Mouse (Mus musculus) cerebellum, postnatal 10 days (tissue): Measurements from ENCODE around the gene H2-DMb2.
"Not testable (repeated sequence)": the region's sequence is repeated elsewhere in the genome, so short reads cannot be mapped to it uniquely, and the experiment has no call there.

Experiments used
- DNase-seq, 2 experiments: peaks; one replicate each; pipeline ENCODE4 v3.0.0; 2021; ENCODE audit warnings: mixed read lengths in 2 of 2

Gene H2-DMb2

DNA sequence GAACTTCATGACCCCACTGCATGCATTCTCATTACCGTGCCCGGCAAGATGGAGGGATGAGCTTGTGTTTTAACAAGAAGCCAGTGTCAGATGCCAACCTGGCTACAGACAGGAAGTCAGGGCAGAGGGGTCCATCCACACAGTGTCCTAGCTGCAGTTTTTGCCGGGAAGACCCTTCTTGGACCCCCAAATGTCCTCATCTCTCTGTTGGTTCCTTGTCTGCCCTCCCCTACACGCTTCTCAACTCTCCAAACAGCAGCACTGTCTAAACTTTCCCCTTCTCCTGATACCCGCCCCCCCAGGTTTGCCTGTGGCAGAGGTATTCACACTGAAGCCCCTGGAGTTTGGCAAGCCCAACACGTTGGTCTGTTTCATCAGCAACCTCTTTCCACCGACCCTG is 5.5 kb upstream of the H2-DMb2 start:
- no peak for DNase-seq

GRCm38 (mm10) chr17:34138655-34139054 is 4.5 kb upstream of the H2-DMb2 start:
- DNase-seq: no peak

GRCm38 (mm10) chr17:34139416-34139815 is 3.7 kb upstream of the H2-DMb2 start:
- DNase-seq: no peak

DNA sequence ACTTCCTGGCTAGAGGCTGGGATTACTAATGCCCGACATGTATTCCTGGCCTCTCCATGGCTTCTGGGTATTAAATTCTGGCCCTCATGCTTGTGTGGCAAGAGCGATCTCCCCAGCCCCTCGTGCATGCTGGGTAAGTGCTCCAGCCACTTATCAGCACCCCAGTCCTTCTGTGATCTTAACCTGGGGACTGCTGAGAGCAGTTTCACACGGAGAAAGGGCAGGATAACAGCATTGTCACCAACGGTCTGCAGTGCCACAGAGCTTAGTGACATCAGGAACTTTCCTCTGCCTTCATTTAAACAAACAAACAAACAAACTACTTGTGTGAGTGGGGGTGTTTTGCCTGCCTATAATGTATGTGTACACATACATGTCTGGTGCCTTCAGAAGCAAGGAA is 2.9 kb upstream of the H2-DMb2 start:
- no peak for DNase-seq

DNA sequence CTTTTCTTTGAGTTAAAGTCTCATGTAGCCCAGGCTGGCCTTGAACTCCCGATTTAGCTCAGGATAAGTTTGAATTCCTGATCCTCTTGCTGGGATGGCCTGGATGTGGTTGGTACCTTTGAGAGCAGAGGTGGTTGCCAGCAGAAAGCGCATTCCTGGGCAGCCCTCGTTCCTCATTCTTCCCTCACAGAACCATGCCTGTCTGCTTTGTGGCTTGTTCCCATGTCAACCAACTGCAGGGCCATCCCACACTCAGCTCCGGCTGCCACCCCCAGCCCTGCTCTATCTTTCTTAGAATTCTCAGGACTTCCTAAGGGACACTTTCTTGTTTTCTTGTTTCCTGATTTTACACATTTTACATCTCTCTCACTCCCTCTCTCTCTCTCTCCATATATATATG is 1.7 kb upstream of the H2-DMb2 start:
- no peak for DNase-seq

DNA sequence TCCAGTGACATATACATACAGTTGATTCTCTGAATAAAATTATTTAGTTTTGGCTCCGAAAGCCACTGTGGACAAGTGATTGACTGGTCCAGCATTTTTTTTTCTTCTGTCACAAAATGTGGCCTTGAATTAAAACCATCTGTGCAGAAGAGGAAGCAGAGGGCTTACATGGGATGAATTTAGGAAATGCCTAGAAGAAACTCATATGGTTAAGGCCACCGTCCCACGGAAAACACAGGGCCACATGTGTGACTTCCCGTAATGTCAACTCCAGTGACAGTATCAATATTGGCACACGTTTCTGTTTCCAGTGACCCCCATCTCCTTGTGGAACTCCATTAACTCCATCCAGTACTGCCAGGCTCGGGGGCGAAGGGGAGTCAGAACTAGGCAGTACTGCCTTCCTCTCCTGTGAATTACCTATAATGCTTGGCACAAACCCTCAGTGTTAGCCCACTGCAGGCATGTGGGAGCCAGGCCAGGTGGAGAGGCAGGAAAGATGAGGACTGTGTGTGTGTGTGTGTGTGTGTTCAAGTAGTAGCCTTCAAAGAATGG is 574 bp upstream of the H2-DMb2 start:
- no peak for DNase-seq

DNA sequence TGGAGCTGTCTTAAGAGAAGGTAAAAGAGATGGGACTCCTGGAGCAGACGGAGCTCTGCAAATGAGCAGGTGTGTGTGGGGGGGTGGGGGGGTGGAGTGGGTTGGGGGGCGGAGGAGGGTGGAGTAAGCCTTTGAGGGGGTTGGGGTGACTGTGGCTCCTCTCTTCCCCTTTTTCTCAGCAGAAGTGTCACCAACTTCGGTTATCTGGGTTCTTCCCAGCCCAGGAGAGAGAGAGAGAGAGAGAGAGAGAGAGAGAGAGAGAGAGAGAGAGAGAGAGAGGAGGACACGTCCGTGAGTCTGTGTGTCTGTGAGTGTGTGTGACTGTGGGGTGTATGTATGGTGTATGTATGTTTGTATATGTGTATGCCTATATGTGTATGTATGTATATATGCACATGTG is 354 bp downstream of the H2-DMb2 start:
- no peak for DNase-seq

DNA sequence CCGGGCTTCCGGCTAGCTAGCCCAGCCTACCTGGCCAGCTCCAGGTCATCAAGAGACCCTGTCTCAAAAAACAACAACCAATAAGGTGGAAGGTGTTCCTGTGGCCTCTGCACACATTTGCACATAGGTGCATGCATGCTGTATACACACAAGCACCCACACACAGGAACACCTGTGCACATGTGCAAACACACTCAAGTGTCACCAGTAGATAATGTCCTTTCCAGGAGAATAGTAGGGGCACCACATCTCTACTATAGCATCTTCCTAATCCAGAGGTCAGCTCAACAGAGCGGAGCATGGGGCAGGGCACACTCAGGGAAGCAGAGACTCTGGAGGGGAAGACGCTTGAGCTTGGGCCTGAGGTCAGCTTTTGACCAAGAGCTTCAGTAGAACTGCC is 1.1 kb downstream of the H2-DMb2 start:
- DNase-seq: not testable (repeated sequence)

- no peak for DNase-seq
Observed at GRCm38 (mm10) chr17:34144960-34145371, 1.9 kb downstream of the H2-DMb2 start.

DNA sequence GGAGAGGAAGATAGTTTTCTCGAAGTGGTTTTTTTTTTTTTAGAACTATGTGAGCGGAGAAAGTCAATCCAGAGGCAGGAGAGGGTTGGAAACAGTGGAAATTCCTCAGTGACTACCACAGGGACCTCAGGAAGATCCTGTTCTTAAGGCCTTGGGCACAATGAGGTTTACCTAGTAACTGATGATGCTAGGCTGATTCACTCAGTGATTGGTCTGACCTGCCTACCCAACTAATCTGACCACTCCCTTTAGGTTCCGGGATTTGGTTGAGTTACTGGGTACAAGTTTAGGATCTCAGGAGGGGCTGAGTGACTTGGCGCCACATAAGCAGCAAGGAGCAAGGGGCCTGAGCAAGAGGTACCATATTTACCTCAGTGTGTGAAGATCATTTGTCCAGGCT is 9.8 kb downstream of the H2-DMb2 start, which contains the start of gene H2-DMb1:
H2-DMb1 (plus strand) TSS at position 150 of the 400 bp plus-strand sequence.
- DNase-seq: peak; percentile 48 to 62

DNA sequence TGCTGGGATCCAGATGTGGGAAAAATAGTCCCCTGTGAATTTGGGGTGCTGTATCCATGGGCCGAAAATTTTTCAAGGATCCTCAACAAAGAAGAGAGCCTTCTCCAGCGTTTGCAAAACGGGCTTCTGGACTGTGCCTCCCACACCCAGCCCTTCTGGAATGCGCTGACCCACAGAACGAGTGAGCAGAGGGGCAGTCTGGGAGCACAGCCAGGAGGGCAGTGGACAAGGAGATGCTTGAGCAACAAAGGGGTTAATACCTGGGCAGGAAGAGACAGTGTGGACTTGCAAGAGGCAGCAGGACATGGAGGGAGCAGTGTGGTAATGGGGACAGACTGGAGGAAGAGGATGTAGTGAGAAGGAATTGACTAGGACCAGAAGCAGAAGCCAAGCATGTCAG is 12.4 kb downstream of the H2-DMb2 start:
- DNase-seq: no peak

DNA sequence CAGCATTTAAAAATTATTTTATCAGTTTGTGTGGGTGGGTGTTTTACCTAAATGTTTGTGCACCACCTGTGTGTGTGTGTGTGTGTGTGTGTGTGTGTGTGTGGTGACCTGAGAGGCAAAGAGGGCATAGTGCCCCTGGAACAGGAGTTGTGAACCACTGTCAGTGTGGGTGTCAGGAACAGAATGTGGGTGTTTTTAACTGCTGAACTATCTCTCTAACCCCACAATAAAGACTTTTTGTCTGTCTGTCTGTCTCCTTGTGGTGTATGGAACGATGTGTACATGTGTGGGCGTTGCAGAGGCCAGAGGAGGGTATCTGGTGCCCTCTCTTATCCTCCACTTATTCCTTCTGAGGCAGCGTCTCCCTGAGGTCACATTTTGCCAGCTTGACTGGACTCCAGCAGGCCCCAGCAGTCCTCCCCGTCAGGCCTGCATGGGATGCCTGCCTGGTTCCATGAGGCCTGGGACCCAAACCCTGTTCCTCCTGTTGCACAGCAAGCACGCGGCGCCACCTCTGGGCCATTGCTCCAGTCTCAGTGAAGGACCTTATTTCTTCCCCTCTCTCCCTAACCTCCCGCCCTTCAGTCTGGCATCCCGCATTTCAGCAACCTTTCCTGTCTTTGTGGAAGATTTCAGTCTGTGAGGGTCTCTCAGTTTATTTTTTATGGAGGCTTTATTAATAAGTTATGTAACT is 21.2 kb downstream of the H2-DMb2 start:
- peak in 1 of 2 experiments; percentile 32 for DNase-seq

DNA sequence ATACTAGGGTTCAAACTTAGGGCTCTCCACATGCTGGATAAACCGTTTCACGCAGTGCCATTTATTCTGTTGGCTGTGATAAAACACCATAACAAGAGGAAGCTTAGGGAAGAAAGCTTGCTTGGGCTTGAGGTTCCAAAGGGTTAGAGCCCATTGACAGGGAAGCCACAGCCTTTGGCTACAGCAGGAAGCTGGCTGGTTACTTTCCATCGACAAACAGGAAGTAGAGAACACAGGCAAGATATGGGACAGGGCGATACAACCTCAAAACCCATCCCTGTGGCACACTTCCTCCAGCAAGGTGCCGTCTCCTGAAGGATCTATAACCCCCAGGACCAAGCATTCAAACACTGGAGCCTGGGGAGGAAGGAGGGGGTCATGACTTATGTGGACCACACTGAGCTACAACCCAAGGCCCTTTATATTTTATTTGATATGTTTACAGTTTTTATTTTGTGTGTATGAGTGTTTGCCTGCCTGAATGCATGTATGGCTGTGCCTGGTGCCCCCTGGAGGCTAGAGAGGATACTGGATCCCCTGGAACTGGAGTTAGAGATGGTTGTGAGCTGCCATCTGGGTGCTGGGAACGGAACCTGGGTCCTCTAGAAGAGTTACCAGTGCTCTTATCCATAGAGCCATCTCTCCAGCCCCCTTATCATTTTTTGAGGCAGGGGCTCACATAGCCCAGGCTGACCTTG is 22.1 kb downstream of the H2-DMb2 start:
- DNase-seq: no peak

- peak; percentile 69 to 74 for DNase-seq
Observed at GRCm38 (mm10) chr17:34169279-34169678, 26.2 kb downstream of the H2-DMb2 start.

DNA sequence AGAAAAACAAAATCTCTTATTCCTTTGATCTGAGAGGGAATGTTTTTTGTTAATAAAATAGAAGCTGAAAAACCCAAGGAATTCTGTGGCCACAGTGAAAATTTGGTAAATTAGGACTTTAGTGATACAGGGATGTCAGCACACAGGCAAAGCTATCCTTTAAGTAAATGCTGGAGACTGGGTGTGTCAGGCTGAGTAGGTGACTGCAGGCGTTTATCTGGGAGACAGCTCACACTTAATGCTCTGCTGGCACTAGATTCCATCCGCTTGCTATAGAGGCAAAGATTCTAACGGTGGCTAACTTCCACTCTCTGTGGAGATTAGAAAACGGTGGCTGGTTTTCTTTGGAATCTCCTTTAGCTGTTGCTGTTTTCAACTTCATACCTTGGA is 27.4 kb downstream of the H2-DMb2 start:
- no peak for DNase-seq

GRCm38 (mm10) chr17:34170877-34171498 is 27.9 kb downstream of the H2-DMb2 start:
- peak; percentile 86 to 91 for DNase-seq

GRCm38 (mm10) chr17:34172528-34172927 is 29.4 kb downstream of the H2-DMb2 start:
- no peak for DNase-seq

DNA sequence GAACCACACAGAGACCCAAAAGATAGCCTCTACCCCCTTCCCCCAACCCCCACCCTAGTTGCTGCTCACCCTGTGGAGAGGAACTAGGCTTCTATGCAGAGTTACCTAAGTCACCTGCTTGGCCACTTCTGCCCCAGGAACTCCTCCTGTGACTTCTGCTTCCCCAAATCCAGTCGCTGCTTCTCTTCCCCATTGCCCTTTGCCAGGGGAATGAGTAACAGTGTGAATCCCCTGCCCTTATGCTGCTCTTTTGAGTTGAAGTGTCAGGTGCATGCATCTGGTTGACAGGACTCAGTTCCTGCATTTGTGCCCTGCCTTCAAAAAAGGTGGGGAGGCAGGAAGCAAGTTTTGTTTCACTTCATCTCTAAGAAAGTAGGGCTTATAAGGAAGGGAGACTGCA is 31.0 kb downstream of the H2-DMb2 start:
- DNase-seq: no peak

DNA sequence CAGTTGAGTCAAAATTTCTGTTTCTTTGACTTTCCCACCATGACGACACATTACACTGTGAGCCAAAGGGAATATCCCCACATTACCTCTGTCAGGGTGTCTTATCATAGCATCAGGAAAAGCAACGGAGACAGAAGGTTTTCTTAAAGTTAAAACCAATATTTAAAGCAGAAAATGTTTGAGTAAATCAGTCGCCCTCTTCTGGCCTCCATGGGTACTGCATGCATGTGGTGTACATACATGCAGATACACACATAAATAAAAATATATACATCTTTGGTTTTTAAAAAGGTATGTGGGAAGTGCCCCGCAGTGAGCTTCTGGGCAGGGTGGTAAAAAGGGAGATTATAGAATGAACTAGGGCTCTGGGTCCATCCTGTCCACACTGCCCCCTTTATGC is 34.1 kb downstream of the H2-DMb2 start:
- no peak for DNase-seq

DNA sequence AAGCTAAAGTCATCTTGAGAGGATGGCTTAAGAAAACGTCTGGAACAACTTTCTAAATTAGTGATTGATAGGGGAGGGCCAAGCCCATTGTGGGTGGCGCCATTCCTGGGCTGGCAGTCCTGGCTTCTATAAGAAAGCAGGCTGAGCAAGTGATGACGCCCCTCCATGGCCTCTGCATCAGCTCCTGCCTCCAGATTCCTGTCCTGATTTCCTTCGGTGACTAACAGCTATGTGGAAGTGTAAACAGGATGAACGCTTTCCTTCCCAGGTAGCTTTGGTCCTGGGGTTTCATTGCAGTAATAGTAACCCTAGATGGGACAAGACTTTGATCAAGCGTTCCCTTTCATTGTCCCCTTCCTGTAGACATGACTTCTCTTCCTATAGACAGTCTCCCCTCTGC is 35.9 kb downstream of the H2-DMb2 start:
- DNase-seq: no peak

GRCm38 (mm10) chr17:34179913-34180859 is 37.1 kb downstream of the H2-DMb2 start:
- no peak for DNase-seq

DNA sequence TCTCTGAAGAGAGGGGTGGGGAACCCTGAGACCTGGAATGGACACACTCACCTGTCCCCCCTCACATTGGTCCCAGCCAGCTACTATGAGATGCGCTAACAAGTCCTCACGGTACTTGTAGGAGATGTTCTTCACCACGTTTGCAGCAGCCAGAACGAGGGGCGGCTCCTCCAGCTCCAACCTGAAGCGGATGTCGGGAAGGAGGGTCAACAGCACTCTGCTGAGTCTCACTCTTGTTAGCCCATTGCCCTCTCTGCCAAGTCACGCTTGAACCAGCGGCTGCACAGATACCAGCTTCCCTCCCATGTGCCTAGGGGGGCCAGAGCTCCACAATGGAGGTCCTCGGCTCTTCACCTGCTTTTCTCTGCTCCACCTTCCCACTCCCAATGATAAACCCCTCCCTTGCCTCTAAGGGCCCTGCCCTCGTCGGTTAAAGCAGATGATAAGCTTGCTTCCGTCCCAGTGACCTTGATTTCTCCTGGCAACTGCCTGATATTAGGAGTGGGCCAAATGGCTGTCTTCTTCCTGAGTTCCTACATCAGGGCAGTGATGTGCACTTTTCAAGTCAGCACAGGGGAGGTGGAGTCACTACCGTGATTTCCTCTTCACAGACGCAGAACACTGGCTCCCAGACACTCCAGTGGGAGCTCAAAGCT is 40.6 kb downstream of the H2-DMb2 start:
- DNase-seq: no peak
